Mouse (Mus musculus): ENCODE data around the gene Zcchc14.

Gene Zcchc14

DNA sequence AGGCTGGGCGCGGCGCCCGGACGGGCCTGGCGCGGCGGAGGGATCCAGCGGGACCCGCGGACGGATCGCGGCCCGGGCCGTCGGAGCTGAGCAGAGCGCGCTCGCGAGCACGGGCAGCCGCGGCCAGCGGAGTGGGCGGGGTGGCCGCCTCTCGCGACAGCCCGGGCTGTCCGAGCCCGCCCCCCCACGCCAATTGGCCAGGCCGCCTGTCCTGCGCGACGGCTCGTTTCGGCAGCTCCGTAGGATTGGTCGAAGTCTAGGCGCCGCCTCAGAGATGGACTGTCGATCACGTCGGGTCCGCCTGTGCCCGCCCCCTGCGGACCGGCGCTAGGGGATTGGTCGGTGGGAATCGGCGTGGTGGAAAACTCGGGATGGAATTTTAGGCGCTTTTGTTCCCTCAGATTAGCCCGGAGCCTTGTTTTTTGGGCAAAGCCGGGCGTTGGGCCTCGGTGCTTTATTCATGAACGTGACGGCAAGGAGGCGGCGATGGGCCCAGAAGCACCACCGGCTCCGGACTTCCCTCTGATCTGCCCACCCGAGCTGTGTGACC lies at the start of gene Zcchc14:
TSS of gene Zcchc14 (minus strand) at position 128 of the 550 bp plus-strand sequence.
- Histone ChIP-seq H3K36me3 (ENCODE audit: control insufficient read depth, insufficient read depth, low read length, poor library complexity, severe bottlenecking) (no peaks in the 10 kb centered on the region), H3K27me3 (ENCODE audit: control insufficient read depth, insufficient read depth, low read length, poor library complexity, severe bottlenecking) (no peaks in the 10 kb centered on the region)
- peak; percentile 7 for DNase-seq (ENCODE audit: low read depth, low spot score)

DNA sequence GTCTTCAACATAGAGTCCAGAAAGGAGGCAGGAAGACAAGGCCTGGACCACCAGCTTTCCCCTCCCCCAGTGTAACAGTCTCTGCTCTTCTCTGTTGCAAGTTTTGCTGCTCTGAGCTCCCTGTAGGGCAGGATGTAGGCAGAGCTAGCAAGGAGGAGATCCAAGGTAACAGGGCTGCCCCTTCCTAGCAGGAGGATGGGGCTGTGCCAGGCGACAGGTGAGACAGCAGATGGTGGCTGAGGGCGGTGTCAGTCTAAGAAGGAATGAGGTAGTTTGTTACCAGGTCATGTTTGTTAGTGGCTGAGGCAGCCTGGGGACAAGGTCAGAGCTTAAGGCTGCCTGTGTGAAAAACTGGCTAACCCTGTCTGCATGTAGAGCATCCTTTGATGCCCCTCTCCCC lies 47.2 kb upstream of the Zcchc14 start:
- no peaks in the 10 kb centered on the region for H3K36me3 ChIP-seq (ENCODE audit: control insufficient read depth, insufficient read depth, low read length, poor library complexity, severe bottlenecking)
- DNase-seq (ENCODE audit: low read depth, low spot score): no peak
- no peaks in the 10 kb centered on the region for H3K27me3 ChIP-seq (ENCODE audit: control insufficient read depth, insufficient read depth, low read length, poor library complexity, severe bottlenecking)

DNA sequence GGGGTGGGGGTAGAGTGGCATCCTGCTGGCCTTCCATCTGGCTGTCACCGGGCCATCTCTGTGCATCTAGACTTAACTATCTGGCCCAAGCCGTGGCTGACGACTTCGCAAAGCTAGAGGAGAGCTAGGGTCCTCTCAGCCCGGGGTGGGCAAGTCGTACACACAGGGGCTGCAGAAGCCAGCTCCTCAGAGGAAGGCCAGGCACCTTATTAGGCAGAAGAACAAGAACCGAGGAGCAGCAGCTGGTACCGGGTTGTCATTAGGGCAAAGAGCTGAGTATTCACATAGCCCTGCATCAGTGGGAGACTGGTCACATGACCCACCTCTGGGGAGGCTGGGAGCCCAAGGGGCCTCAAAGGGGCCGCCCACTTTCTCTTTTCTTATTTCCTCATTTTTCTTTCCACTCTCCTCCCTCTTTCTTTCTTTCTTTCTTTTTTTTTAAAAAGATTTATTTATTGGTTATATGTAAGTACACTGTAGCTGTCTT lies 46.0 kb upstream of the Zcchc14 start:
- DNase-seq (ENCODE audit: low read depth, low spot score): peak; percentile 23
- H3K36me3 ChIP-seq (ENCODE audit: control insufficient read depth, insufficient read depth, low read length, poor library complexity, severe bottlenecking): no peaks in the 10 kb centered on the region
- H3K27me3 ChIP-seq (ENCODE audit: control insufficient read depth, insufficient read depth, low read length, poor library complexity, severe bottlenecking): no peaks in the 10 kb centered on the region

DNA sequence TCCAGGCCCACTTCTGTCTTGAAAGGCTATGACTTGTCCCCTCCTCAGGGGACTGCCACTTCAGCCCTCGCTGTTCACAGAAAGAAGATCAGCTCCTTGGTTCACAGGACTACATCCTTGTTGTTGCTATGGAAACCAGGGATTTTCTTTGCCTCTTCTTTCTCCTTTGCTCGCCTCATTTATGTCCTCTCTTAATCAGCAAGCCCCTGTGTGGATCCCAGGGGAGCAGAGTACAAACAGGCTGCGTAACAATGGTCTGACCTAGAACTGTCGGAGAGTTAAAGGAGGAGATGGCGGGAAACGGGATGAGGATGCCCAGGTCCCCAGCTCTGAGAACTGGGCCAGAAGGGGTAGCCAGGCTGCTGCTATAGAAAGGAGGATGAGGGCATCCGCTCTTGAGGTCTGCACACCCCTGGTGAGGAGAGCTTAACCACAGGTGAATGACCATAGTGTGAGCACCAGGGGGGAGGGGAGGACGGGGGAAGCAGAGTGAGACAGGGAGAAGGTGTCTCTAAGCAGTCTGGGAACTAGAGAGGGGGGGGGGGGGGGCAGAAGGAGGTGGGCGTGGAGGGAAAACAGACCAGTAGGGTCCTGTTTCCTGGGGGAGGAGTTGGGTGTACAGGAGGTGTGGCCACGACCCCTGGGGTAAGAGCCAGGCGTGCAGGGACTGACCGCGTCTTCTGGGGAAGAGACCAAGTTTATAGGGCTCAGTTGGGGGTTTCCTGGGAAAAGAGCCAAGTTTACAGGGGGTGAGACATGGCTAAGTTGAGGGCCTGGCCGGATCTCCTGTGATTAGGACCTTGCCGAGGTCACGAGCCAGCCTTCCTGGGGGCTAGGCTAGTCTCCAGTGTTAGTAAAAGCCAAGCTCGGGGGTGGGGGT lies 45.3 kb upstream of the Zcchc14 start:
- Histone ChIP-seq H3K27me3 (ENCODE audit: control insufficient read depth, insufficient read depth, low read length, poor library complexity, severe bottlenecking) (no peaks in the 10 kb centered on the region), H3K36me3 (ENCODE audit: control insufficient read depth, insufficient read depth, low read length, poor library complexity, severe bottlenecking) (no peaks in the 10 kb centered on the region)
- no peak for DNase-seq (ENCODE audit: low read depth, low spot score)

DNA sequence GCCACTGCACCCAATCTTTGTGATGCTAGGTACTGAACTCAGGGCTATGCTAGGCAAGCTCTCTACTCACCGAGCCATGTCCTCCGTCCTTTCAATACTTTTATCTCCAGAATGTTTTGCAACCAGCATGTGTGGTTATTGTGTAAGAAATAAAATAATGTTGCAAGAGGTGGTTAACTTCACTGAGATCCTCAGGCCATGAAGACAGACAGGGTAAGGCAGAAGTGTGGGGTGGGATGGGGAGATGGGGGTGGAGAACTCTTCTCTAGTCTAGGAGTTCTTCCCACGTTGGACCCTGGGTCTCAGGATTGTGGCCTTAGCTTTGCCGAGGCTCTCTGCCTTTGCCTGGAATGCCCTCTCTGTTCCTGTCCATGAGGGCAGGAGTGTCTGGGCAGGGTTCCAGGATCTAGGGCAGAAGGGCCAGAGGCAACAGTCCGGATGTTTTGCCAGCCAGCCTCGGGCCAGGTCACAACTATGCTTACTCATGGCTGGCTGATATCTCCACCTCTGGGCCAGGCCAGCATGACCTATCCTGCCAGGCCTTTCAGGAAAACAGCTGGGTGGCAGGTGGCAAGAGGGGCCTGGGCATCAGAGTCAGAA lies 43.0 kb upstream of the Zcchc14 start:
- DNase-seq (ENCODE audit: low read depth, low spot score): no peak
- no peaks in the 10 kb centered on the region for H3K36me3 ChIP-seq (ENCODE audit: control insufficient read depth, insufficient read depth, low read length, poor library complexity, severe bottlenecking)
- no peaks in the 10 kb centered on the region for H3K27me3 ChIP-seq (ENCODE audit: control insufficient read depth, insufficient read depth, low read length, poor library complexity, severe bottlenecking)

DNA sequence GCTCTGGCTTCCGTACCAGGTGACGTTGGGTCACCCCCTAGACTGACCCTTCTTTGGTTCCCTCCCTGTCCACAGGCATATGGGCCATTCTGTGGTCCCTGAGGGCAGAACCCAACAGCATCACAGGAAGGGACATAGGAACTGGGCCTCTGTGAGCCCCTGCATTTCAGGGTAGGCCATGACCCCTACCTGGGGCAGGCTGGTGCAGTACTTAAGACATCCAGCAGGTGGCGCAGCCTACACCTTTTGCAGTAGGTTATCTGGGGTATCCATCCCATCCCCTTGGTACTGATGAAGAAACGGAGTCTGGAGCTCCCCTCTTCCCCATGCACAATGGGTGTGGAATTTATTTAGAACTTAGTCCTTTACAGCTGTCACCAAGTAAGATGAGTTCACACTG lies 41.8 kb upstream of the Zcchc14 start:
- DNase-seq (ENCODE audit: low read depth, low spot score): peak; percentile 63

DNA sequence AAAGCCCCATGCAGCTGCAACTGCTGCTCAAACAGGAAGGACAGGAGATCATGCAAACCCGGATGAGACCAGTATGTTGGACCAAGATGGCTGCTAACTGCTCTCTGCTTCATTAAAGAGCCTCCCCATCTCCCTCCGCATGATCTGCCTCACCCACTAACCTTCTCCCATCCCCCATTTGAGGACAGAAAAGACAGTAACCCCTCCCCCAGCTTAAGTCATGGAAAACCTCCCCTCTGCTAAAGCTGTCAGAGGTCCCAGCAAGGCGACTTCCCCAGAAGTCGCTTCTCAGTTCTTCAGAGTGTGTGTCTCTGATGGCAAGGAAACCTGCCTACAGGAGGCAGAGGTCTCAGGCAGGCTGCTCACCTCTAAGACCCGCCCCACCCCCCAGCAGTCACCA lies 35.8 kb upstream of the Zcchc14 start:
- no peaks in the 10 kb centered on the region for H3K27me3 ChIP-seq (ENCODE audit: control insufficient read depth, insufficient read depth, low read length, poor library complexity, severe bottlenecking)
- H3K36me3 ChIP-seq (ENCODE audit: control insufficient read depth, insufficient read depth, low read length, poor library complexity, severe bottlenecking): no peaks in the 10 kb centered on the region
- DNase-seq (ENCODE audit: low read depth, low spot score): no peak

More for the DNA sequence above, 41.8 kb upstream of the Zcchc14 start:
- H3K36me3 ChIP-seq (ENCODE audit: control insufficient read depth, insufficient read depth, low read length, poor library complexity, severe bottlenecking): no peaks in the 10 kb centered on the region
- H3K27me3 ChIP-seq (ENCODE audit: control insufficient read depth, insufficient read depth, low read length, poor library complexity, severe bottlenecking): no peaks in the 10 kb centered on the region

DNA sequence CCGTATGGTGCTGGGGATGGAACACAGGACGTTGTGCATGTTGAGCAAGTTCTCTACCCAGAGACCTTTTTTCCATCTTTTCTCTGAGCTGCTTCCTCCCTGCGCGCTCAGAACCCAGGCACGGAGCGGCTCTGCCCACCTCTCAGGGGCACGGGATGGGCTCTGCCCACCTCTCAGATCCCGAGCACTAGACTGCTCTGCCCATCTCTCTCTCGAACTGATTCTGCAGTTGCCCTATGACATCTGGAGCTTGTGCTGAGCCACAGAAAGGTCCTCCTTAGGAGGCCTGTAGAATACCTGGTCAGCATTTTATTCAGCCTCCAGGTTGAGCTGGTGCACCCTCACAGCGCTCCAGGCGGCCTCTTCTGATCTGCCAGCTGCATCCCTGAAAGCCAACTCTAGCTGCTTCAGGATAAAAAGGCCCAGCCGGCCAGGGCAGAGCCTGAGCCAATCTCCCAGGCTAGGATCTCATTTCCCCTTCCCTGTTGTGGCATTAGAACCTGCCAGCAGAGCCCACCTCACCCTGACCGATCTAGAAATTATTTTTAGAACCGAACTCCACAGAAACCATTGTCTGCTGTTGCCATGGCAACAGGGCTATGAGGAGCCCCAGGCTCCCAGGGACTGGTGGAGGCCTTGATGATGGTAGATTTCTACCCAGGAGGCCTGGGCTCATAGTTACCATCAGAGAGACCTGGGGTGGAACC lies 34.9 kb upstream of the Zcchc14 start:
- no peak for DNase-seq (ENCODE audit: low read depth, low spot score)
- H3K27me3 ChIP-seq (ENCODE audit: control insufficient read depth, insufficient read depth, low read length, poor library complexity, severe bottlenecking): no peaks in the 10 kb centered on the region
- H3K36me3 ChIP-seq (ENCODE audit: control insufficient read depth, insufficient read depth, low read length, poor library complexity, severe bottlenecking): no peaks in the 10 kb centered on the region

DNA sequence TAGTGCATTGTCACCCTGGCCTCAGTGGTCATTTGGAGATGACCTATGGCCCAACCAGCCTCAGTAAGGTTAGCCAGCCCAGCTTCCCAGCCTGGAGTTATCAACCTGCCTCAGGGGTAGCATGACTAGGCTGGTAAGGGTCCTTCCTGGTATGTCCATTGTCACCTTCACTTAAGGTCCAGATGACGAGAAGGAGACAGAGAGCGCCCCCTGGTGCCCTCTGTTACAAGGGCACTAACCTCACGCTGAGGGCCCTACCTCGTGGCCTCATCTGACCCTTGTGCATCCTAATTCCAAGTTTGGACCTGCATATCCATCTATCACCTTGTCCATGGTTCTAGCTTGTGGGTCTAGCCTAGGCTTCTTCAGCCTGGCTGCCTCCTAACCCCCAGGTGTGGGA lies 32.7 kb upstream of the Zcchc14 start:
- Histone ChIP-seq H3K36me3 (ENCODE audit: control insufficient read depth, insufficient read depth, low read length, poor library complexity, severe bottlenecking) (no peaks in the 10 kb centered on the region), H3K27me3 (ENCODE audit: control insufficient read depth, insufficient read depth, low read length, poor library complexity, severe bottlenecking) (no peaks in the 10 kb centered on the region)
- DNase-seq (ENCODE audit: low read depth, low spot score): peak; percentile 34

DNA sequence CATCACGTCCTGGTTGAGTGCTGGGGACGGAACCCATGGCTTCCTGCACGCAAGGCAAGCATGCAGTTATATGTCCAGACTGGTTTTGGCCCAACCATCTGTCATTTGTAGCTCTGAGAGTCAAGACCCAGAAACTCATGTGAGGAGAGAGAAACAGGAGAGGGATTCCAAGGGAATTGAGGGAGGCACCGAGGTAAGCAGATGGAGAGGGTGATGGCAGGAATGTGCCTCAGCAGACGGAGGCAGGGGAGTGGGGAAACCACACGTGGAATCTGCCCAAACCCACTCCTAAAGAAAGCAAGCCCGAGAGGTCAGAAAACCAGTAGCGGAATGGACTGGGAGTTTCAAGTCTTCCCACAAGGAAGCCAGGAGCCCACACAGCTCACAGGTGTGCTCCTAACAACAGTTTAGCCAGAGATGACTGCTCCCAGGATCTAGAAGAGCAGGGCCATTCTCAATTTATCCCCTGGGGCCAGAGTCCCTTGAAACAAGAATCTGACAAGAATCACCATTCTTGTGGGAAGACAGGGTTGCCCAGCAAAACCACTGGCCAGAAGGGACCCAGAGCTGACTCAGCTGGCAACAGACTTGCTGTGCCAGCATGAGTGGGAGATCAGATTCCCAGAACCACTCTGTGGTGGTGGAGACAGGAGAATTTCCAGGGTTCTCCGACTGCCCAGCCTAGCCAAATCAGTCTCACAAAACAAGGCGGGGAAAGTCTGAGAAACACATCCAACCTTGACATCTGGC lies 30.6 kb upstream of the Zcchc14 start:
- Histone ChIP-seq H3K36me3 (ENCODE audit: control insufficient read depth, insufficient read depth, low read length, poor library complexity, severe bottlenecking) (no peaks in the 10 kb centered on the region), H3K27me3 (ENCODE audit: control insufficient read depth, insufficient read depth, low read length, poor library complexity, severe bottlenecking) (no peaks in the 10 kb centered on the region)
- DNase-seq (ENCODE audit: low read depth, low spot score): no peak

DNA sequence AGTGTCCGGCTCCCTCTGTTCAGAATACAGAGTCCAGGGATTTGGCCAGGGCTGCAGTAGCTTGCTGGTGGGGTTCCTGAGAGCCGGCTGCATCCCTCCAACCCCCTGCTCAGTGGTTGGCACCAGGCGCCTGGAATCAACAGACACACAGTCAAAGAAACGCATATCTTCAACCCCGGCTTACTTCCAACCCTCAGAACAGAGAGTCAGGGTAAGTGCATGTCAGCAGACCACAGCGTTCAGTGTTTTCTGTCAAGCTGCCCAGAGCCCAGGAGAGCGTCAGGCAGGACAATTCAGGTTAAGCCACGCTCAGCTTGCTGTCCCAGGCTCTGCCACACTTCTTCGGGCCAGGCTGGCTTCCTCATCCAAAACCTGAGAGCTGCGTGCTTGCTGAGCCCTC lies 28.8 kb upstream of the Zcchc14 start:
- H3K36me3 ChIP-seq (ENCODE audit: control insufficient read depth, insufficient read depth, low read length, poor library complexity, severe bottlenecking): no peaks in the 10 kb centered on the region
- no peaks in the 10 kb centered on the region for H3K27me3 ChIP-seq (ENCODE audit: control insufficient read depth, insufficient read depth, low read length, poor library complexity, severe bottlenecking)
- no peak for DNase-seq (ENCODE audit: low read depth, low spot score)

DNA sequence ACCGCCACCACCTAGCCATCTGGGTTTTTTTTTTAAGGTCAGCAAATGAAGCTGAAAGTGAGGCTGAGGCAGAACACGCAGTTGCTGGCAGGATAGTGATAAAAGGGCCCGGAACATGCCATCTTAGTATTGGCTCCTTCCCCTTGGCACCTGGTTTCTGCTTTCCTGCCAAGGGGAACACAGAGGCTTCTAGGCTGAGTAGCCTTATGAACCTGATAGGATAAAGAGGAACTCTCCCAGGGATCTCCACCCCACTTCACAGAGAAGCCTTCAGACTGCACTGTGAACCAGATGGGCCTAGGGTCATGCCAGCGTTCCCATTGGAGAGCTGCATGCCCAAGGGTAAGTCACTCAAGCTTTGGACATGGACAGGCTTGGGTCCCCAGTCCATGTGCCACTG lies 28.2 kb upstream of the Zcchc14 start:
- DNase-seq (ENCODE audit: low read depth, low spot score): no peak
- H3K27me3 ChIP-seq (ENCODE audit: control insufficient read depth, insufficient read depth, low read length, poor library complexity, severe bottlenecking): no peaks in the 10 kb centered on the region
- no peaks in the 10 kb centered on the region for H3K36me3 ChIP-seq (ENCODE audit: control insufficient read depth, insufficient read depth, low read length, poor library complexity, severe bottlenecking)

DNA sequence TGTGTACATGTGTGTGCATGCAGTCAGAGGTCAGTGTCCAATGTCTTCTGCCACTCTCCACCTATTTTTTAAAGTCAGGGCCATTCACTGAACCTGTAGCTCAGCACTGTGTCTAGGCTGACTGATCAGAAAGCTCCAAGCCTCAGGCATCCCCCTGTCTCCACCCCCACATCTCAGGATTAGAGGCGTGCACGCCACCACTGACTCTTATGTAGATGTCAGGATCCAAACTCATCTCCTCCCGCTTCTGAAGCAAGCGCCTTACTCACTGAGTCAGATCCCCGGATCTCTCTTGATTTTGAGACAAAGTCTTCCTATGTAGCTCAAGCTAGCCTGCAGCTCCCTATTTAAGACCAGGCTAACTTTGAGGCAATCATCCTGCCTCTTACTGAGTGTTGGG lies 26.0 kb upstream of the Zcchc14 start:
- H3K27me3 ChIP-seq (ENCODE audit: control insufficient read depth, insufficient read depth, low read length, poor library complexity, severe bottlenecking): no peaks in the 10 kb centered on the region
- DNase-seq (ENCODE audit: low read depth, low spot score): no peak
- no peaks in the 10 kb centered on the region for H3K36me3 ChIP-seq (ENCODE audit: control insufficient read depth, insufficient read depth, low read length, poor library complexity, severe bottlenecking)

DNA sequence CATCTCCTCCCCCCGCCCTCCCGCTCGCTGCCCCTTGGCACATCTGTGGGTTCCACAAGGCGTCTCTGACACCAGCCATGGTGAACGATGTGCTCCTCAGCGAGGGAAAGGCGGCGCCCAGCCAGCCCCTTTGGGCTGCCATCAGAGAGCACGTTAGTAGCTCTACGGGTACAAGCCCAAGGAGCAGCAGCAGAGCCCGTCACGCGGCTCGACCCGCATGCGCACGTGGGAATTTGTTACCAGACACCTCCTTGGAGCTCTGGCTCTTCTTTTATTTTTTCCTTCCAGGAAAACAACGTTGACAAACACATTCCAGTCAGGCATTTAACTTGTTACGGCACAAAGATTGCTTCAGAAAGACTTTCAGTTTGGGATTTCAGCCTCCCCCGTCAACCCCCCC lies 23.0 kb upstream of the Zcchc14 start:
- DNase-seq (ENCODE audit: low read depth, low spot score): no peak
- no peaks in the 10 kb centered on the region for H3K27me3 ChIP-seq (ENCODE audit: control insufficient read depth, insufficient read depth, low read length, poor library complexity, severe bottlenecking)
- H3K36me3 ChIP-seq (ENCODE audit: control insufficient read depth, insufficient read depth, low read length, poor library complexity, severe bottlenecking): no peaks in the 10 kb centered on the region
